Mouse (Mus musculus) intestine, embryonic 14.5 days (tissue): ENCODE results near the gene Gm9008. TPM values are rescaled to one million over a fixed set of nuclear protein-coding genes. Genes with fewer than 3 reads are reported as not detected.
"Not testable (repeated sequence)": the region's sequence is repeated elsewhere in the genome, so short reads cannot be mapped to it uniquely, and the experiment has no call there.

Experiments used
- ATAC-seq: fragments of 200-750 bp; cut with Nextera tagmentation; replicated peaks from 2 replicates; pipeline ENCODE4 v1.8.0; 2017; ENCODE audit warnings: low read depth, moderate number of reproducible peaks, moderate TSS enrichment, moderate library complexity; ENCODE audit not compliant: low FRiP score, low TSS enrichment
- DNase-seq: peaks from one replicate; pipeline ENCODE4 v3.0.0-alpha.2; 2018; ENCODE audit warnings: low spot score
- H3K27ac ChIP-seq: fragments of 300-500 bp; sonication (generic); 2 replicates; pipeline ENCODE4 v1.5.1; 2014; ENCODE audit warnings: low read depth, mild to moderate bottlenecking, control low read depth
- H3K27me3 ChIP-seq: fragments of 300-500 bp; sonication (generic); replicated peaks from 2 replicates; pipeline ENCODE4 v1.6.1; 2014; ENCODE audit warnings: low read length, control low read depth; ENCODE audit not compliant: control insufficient read depth, insufficient read depth
- H3K36me3 ChIP-seq: fragments of 300-500 bp; sonication (generic); 2 replicates; pipeline ENCODE4 v1.6.1; 2014; ENCODE audit warnings: low read length, control low read depth; ENCODE audit not compliant: control insufficient read depth, insufficient read depth
- H3K4me1 ChIP-seq: fragments of 300-500 bp; sonication (generic); replicated peaks from 2 replicates; pipeline ENCODE4 v1.6.1; 2014; ENCODE audit warnings: low read length, control low read depth, mixed read lengths; ENCODE audit not compliant: control insufficient read depth, insufficient read depth
- H3K4me2 ChIP-seq: fragments of 300-500 bp; sonication (generic); 2 replicates; pipeline ENCODE4 v1.6.1; 2014; ENCODE audit warnings: low read length
- H3K4me3 ChIP-seq: fragments of 300-500 bp; sonication (generic); 2 replicates; pipeline ENCODE4 v1.5.1; 2014; ENCODE audit warnings: low read depth, low read length, control low read depth, mixed read lengths
- H3K9ac ChIP-seq: fragments of 300-500 bp; sonication (generic); 2 replicates; pipeline ENCODE4 v1.6.1; 2014; ENCODE audit warnings: mild to moderate bottlenecking, low read length
- H3K9me3 ChIP-seq: fragments of 300-500 bp; sonication (generic); 2 replicates; pipeline ENCODE4 v1.6.1; 2016; ENCODE audit warnings: low read length, control low read depth; ENCODE audit not compliant: control insufficient read depth
- WGBS: fragments of 180-500 bp; shearing (Covaris S2); extraction: QIAGEN DNeasy Blood & Tissue Kit; methylation state at CpG from one replicate; pipeline ENCODE4 v1.1.7; 2014; 5-methylcytosine and 5-hydroxymethylcytosine counted together
- polyA plus RNA-seq: library from polyadenylated mRNA; unstranded; fragments of >200 nt; fragmentation: Nextera tagmentation; extraction: Ambion mirVana; gene quantifications from 2 replicates; pipeline ENCODE4 v1.2.1, GENCODE M21; 2014

Gm9008 gene
- polyA plus RNA-seq = 0.22 and 0.36 TPM in 2 replicates

DNA sequence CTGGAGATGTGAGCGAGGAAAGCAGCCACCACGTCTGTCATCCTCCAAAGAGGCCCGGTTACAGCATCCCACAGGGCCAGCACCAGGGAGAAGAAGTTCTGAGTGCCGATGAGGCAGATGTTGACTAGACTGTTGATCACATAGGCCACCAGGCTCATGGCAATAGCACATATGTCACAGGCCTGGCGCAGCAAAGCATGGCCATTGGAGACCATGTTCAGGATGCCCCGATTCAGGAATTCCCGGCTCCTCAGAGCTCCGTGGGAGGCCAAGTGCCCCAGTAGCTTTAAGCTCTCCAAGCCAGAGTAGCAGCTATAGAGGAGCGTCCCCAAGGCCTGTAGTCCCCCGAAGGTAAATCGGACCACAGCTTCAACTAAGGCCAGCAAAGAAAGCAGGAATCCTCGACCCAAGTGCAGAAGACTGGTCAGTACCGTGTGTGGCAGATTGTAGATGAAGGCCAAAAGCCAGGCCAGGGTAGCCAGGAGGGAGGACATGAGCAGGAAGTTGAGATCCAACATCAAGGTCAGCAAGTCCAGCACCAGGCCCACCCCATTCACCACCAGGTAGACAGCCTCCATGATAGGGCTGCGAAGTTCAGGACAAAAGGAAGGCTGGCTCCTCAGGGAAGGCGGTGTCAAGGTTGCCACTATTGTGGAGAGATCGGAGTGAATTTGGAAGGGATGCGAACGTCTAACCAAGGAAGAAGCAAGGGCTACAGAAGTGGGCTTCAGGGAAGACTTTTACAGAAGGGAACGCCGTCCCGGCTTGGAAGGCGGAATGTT, at the start of gene Gm9008:
TSS of gene Gm9008 (minus strand) at position 731 of the 782 bp plus-strand sequence.
- not testable (repeated sequence) for H3K4me1 ChIP-seq, H3K27me3 ChIP-seq, ATAC-seq, H3K9ac ChIP-seq, DNase-seq, H3K36me3 ChIP-seq, H3K9me3 ChIP-seq, H3K27ac ChIP-seq, H3K4me2 ChIP-seq, H3K4me3 ChIP-seq
- WGBS = 96% methylated on average over 17 of the region's 22 CpGs

DNA sequence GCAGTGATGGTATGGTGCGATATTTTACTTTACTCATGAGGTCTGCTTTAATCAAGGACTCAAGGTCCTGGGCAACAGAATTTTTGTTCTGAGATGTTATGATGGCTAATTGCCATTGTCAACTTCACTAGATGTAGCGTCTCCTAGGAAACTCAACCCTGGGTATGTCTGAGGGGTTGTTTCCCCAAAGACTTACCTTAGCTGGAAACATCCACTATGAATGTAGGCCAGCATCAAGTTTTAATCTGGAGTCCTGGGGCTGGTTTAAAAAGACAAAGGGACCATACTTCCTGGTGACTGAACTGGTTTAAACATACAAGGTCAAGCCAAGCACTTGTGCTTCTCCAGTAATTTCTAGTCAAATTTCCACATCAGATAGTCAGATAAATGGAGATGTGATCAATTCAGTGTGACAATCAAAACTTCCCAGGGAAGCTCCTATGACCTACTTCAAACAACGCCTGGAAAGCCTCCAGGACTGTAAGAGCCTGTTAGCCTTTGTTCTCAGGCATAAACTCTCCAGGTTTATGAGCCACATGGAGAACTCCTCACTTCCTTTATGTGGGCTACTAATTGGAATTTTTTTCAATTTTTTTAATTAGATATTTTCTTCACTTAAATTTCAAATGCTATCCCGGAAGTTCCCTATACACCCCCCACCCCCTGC, 24.5 kb upstream of the Gm9008 start:
- 85% methylated on average over 4 of the region's 4 CpGs for WGBS
- no peak overlapping the region for H3K9ac ChIP-seq
- H3K9me3 ChIP-seq = no peaks in the 10 kb centered on the region
- no peak overlapping the region for H3K27ac ChIP-seq
- DNase-seq (no peak), ATAC-seq (no peak)
- no peak overlapping the region for H3K4me3 ChIP-seq
- H3K4me2 ChIP-seq = no peak overlapping the region
- no peaks in the 10 kb centered on the region for H3K4me1 ChIP-seq
- no peaks in the 10 kb centered on the region for H3K36me3 ChIP-seq
- no peaks in the 10 kb centered on the region for H3K27me3 ChIP-seq

DNA sequence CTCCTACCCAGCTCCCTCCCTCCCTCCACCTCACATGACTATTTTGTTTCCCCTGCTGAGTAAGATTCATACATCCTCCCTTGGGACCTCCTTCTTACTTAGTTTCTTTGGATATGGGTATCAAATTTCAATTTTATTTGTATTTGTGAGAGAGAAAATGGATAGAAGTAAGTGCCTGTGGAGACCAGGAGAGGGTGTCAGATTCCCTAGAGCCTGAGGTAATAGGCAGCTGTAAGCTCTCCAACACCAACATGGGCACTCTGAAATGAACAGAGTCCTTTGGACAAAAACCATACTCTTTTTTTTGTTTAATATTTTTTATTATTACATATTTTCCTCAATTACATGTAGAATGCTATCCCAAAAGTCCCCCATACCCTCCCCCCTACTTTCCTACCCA, 12.6 kb upstream of the Gm9008 start:
- no peak overlapping the region for H3K27ac ChIP-seq
- H3K27me3 ChIP-seq = no peaks in the 10 kb centered on the region
- ATAC-seq = no peak
- H3K4me2 ChIP-seq = no peak overlapping the region
- no peaks in the 10 kb centered on the region for H3K4me1 ChIP-seq
- no peaks in the 10 kb centered on the region for H3K9me3 ChIP-seq
- no peak overlapping the region for H3K9ac ChIP-seq
- H3K4me3 ChIP-seq = no peak overlapping the region
- DNase-seq = no peak
- H3K36me3 ChIP-seq = no peaks in the 10 kb centered on the region

DNA sequence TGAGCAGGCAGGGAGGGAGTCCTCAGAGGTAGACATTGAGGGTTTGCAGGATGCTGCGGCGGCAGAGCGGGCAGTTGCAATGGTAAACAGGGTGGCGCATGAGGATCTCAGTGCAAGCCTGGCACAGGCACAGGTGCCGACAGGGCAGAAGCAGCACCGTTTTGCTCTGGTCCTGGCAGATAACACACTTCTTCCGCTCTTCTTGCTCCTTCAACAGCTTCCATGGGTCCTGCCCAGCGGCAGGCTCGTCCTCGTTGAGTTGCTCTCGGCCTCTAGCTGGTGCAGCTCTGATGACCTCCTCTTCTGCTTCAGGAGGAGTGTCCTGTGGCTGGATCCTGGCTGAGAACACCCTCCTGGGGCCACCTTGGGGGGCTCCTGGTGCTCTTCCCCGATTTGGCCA, 1.2 kb downstream of the Gm9008 start:
- H3K4me1 ChIP-seq, H3K4me2 ChIP-seq, H3K9me3 ChIP-seq, H3K36me3 ChIP-seq, H3K27me3 ChIP-seq, DNase-seq, ATAC-seq, H3K27ac ChIP-seq, H3K4me3 ChIP-seq, H3K9ac ChIP-seq: not testable (repeated sequence)
- WGBS = 78% methylated on average over 4 of the region's 12 CpGs

DNA sequence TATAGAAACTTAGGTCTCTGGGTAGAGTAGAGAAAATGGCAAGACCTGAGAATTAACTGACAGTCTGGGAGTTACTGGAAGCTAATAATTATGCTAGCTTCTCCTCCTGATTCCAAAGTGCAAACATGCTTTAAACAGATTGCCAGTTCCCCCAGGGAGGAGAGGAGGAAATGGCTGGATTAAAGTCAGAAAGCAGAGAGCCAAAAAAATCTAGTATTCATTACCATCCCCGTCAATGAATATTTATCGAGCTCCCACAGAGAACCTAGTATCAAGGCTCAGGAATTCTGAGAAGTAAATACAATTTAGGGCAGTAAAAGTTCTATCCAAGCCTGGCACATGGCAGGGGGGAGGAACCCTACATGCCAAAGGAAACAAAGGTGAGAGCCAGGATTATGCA, 29.4 kb downstream of the Gm9008 start:
- no peaks in the 10 kb centered on the region for H3K4me1 ChIP-seq
- no peak for ATAC-seq
- H3K4me3 ChIP-seq = no peak overlapping the region
- no peaks in the 10 kb centered on the region for H3K36me3 ChIP-seq
- WGBS = 32% methylated on average over 2 of the region's 2 CpGs
- no peak for DNase-seq
- H3K9me3 ChIP-seq = no peaks in the 10 kb centered on the region
- no peaks in the 10 kb centered on the region for H3K27me3 ChIP-seq
- no peak overlapping the region for H3K9ac ChIP-seq
- H3K27ac ChIP-seq = no peak overlapping the region
- H3K4me2 ChIP-seq = no peak overlapping the region
